Mouse (Mus musculus) E14TG2a.4 (cell line): ENCODE measurements around the gene Tnn.

ENCODE experiments used
- CTCF ChIP-seq: conservative IDR thresholded peaks from 2 replicates; pipeline ENCODE4 v1.5.1; 2014; ENCODE audit warnings: low read length
- NANOG ChIP-seq: IDR thresholded peaks from 2 replicates; pipeline ENCODE4 v1.6.1; 2014; ENCODE audit warnings: borderline replicate concordance, low read length, mixed read lengths
- POU5F1 ChIP-seq: IDR thresholded peaks from 2 replicates; pipeline ENCODE4 v1.6.1; 2014; ENCODE audit warnings: low read length, borderline replicate concordance

DNA sequence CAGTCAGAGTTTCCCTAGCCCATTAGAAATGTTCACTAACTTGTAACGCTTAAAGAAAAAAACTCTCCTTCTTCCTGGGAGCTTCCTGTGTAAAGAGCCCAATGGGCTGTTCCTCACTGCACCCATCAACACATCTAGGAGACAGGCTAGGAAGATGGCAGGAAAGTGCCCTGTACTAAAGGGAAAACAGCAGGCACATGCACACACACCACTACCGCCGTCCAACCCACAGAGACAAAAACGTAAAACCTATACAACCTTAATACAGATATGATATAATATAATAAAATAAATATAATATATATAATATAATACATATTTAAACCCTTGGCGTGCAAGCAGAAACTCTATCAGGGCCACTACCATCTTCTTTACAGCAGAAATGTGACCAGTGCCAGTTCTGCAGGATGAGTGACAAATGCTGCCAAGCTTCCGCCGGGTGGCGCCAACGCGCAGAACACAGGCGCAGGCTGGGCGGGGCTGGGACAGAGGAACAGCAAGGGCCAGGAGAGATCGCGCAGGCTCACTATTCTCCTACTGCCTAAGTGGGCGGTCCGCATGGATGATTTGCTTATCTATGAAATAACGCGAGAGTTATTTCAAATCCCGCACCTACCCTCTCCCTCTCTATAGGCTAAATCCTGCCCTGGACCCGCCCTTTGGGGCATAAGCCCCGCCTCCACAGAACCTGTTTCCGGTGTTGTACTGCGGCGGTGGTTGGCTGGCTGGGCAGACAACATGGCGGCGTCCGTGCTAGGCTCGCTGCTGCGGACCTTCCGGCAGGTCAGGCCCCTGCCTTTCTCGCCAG is 41.4 kb upstream of the Tnn start, which contains the start of gene Mrps14:
- TF ChIP-seq CTCF (peak; percentile 33), NANOG (no peak), POU5F1 (no peak)
